Mouse (Mus musculus): ENCODE data around the gene Alppl2. TPM values are rescaled to one million over a fixed set of nuclear protein-coding genes. Genes with fewer than 3 reads are reported as not detected.

The Alppl2 gene
- polyA plus RNA-seq, 1 experiment from 2014 or later = not detected

GRCm38 (mm10) chr1:87108564-87108963, 18.8 kb upstream of the Alppl2 start:
- 64% methylated on average over 4 of the region's 4 CpGs for WGBS
- peak overlapping the region; percentile 83 for H3K27ac ChIP-seq (ENCODE audit: low read depth, low read length)
- TF ChIP-seq CTCF (IDR thresholded peaks at IDR 0.05; ENCODE audit: low read depth) = no peak
- no peak overlapping the region for H3K4me2 ChIP-seq (replicated peaks; ENCODE audit: low read depth)
- no peaks in the 10 kb centered on the region for H3K36me3 ChIP-seq (ENCODE audit: control insufficient read depth, insufficient read depth)
- no peaks in the 10 kb centered on the region for H3K9me3 ChIP-seq (ENCODE audit: control insufficient read depth)
- H3K4me3 ChIP-seq (ENCODE audit: low read depth, low read length) = no peak overlapping the region
- ATAC-seq = peak; percentile 84
- H3K9ac ChIP-seq (ENCODE audit: low read depth, low read length) = no peak overlapping the region
- no peaks in the 10 kb centered on the region for H3K4me1 ChIP-seq (replicated peaks; ENCODE audit: control insufficient read depth, insufficient read depth, low read length)
- H3K27me3 ChIP-seq (replicated peaks; ENCODE audit: control insufficient read depth, insufficient read depth, low read length) = no peaks in the 10 kb centered on the region

- H3K4me2 ChIP-seq (replicated peaks; ENCODE audit: low read depth) = no peak overlapping the region
- ATAC-seq = no peak
- no peak overlapping the region for H3K9ac ChIP-seq (ENCODE audit: low read depth, low read length)
- no peaks in the 10 kb centered on the region for H3K36me3 ChIP-seq (ENCODE audit: control insufficient read depth, insufficient read depth)
- no peak overlapping the region for H3K4me3 ChIP-seq (ENCODE audit: low read depth, low read length)
- H3K9me3 ChIP-seq (ENCODE audit: control insufficient read depth) = no peaks in the 10 kb centered on the region
- WGBS = 75% methylated on average over 8 of the region's 8 CpGs
- no peaks in the 10 kb centered on the region for H3K4me1 ChIP-seq (replicated peaks; ENCODE audit: control insufficient read depth, insufficient read depth, low read length)
- no peak overlapping the region for H3K27ac ChIP-seq (ENCODE audit: low read depth, low read length)
- H3K27me3 ChIP-seq (replicated peaks; ENCODE audit: control insufficient read depth, insufficient read depth, low read length) = no peaks in the 10 kb centered on the region
- no peak for TF ChIP-seq CTCF (IDR thresholded peaks at IDR 0.05; ENCODE audit: low read depth)
Measured at GRCm38 (mm10) chr1:87106536-87106935, 16.8 kb upstream of the Alppl2 start.

- ATAC-seq = no peak
- no peak overlapping the region for H3K9ac ChIP-seq (ENCODE audit: low read depth, low read length)
- no peaks in the 10 kb centered on the region for H3K9me3 ChIP-seq (ENCODE audit: control insufficient read depth)
- H3K27ac ChIP-seq (ENCODE audit: low read depth, low read length) = no peak overlapping the region
- H3K4me1 ChIP-seq (replicated peaks; ENCODE audit: control insufficient read depth, insufficient read depth, low read length) = no peaks in the 10 kb centered on the region
- TF ChIP-seq CTCF (IDR thresholded peaks at IDR 0.05; ENCODE audit: low read depth) = no peak
- no peak overlapping the region for H3K4me2 ChIP-seq (replicated peaks; ENCODE audit: low read depth)
- no peak overlapping the region for H3K4me3 ChIP-seq (ENCODE audit: low read depth, low read length)
- 93% methylated on average over 1 of the region's 1 CpGs for WGBS
- peaks cover 6% of the 10 kb centered on the region for H3K36me3 ChIP-seq (ENCODE audit: control insufficient read depth, insufficient read depth)
- no peaks in the 10 kb centered on the region for H3K27me3 ChIP-seq (replicated peaks; ENCODE audit: control insufficient read depth, insufficient read depth, low read length)
Measured at GRCm38 (mm10) chr1:87103936-87104335, 14.2 kb upstream of the Alppl2 start.

- H3K9me3 ChIP-seq (ENCODE audit: control insufficient read depth) = no peaks in the 10 kb centered on the region
- peak overlapping the region; percentile 11; the same call in 1 of the 2 replicates for H3K9ac ChIP-seq (ENCODE audit: low read depth, low read length)
- no peak overlapping the region for H3K4me3 ChIP-seq (ENCODE audit: low read depth, low read length)
- TF ChIP-seq CTCF (IDR thresholded peaks at IDR 0.05; ENCODE audit: low read depth) = no peak
- 50% methylated on average over 3 of the region's 3 CpGs for WGBS
- peak overlapping the region; percentile 92 for H3K27ac ChIP-seq (ENCODE audit: low read depth, low read length)
- H3K36me3 ChIP-seq (ENCODE audit: control insufficient read depth, insufficient read depth) = peaks cover 13% of the 10 kb centered on the region
- H3K4me1 ChIP-seq (replicated peaks; ENCODE audit: control insufficient read depth, insufficient read depth, low read length) = no peaks in the 10 kb centered on the region
- peak; percentile 64 for ATAC-seq
- H3K27me3 ChIP-seq (replicated peaks; ENCODE audit: control insufficient read depth, insufficient read depth, low read length) = no peaks in the 10 kb centered on the region
- peak overlapping the region; percentile 61 for H3K4me2 ChIP-seq (replicated peaks; ENCODE audit: low read depth)
Measured at GRCm38 (mm10) chr1:87102114-87102513, 12.4 kb upstream of the Alppl2 start.

DNA sequence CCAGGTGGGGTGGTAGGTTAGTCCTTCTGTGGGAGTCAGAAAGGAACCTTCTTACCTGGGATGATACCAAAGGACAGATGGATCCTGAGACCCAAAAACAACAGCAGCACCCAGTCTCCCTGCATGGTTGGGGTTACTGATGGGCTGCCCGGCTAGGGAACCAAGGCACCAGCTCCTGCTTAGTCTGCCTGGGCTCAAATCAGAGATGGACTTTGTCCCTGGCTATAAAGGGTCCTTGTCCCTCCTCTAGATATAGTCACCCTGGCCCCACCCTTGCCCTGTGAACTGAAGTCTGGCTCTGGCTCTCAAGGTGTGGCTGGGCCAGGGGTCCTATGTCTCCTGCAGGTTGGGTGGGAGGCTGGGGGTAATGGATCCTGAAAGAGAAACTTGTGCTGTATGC, 11.7 kb upstream of the Alppl2 start, which contains the start of gene Alpi:
Alpi (minus strand) TSS at position 196 of the 400 bp plus-strand sequence.
- Histone ChIP-seq H3K4me1 (replicated peaks; ENCODE audit: control insufficient read depth, insufficient read depth, low read length) (no peaks in the 10 kb centered on the region), H3K9me3 (ENCODE audit: control insufficient read depth) (no peaks in the 10 kb centered on the region), H3K27me3 (replicated peaks; ENCODE audit: control insufficient read depth, insufficient read depth, low read length) (no peaks in the 10 kb centered on the region), H3K27ac (ENCODE audit: low read depth, low read length) (peak within 1 kb of the TSS; percentile 92), H3K9ac (ENCODE audit: low read depth, low read length) (peak within 1 kb of the TSS; percentile 50), H3K4me3 (ENCODE audit: low read depth, low read length) (peak within 1 kb of the TSS; percentile 35), H3K4me2 (replicated peaks; ENCODE audit: low read depth) (peak within 1 kb of the TSS; percentile 61), H3K36me3 (ENCODE audit: control insufficient read depth, insufficient read depth) (peaks cover 13% of the 10 kb centered on the region)
- 48% methylated on average over 1 of the region's 1 CpGs for WGBS
- no peak for TF ChIP-seq CTCF (IDR thresholded peaks at IDR 0.05; ENCODE audit: low read depth)
- ATAC-seq = peak; percentile 78

DNA sequence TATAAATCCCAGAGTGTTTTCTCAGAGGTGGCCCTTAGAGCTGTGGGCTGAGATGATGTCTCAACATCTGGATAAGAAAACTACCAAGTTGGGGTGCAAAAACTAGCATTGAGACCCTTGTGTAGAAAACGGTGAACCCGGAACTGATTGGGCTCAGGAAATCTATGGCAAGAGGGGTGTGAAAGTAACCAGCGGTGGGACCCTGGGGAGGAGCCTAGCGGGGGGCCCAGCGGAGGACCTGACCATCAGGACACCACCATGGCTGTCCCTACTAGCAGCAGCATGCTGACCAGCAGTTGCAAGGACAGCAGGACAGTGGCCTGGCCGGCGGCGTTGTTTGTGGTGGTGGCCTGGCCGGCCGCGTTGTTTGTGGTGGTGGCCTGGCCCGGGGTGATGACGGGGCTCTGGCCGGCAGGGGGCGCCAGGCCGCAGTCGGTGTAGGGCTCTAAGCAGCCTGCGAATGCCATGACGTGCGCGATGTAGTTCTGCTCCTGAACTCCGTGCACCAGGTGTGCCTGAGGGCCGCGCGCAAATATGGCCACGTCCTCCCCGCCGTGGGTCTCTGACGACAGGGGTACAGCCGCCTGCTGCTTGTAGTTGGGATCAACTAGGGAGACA, 8.7 kb upstream of the Alppl2 start:
- Histone ChIP-seq H3K4me2 (replicated peaks; ENCODE audit: low read depth) (peak overlapping the region; percentile 61), H3K4me3 (ENCODE audit: low read depth, low read length) (no peak overlapping the region), H3K27me3 (replicated peaks; ENCODE audit: control insufficient read depth, insufficient read depth, low read length) (no peaks in the 10 kb centered on the region), H3K9me3 (ENCODE audit: control insufficient read depth) (no peaks in the 10 kb centered on the region), H3K27ac (ENCODE audit: low read depth, low read length) (no peak overlapping the region), H3K9ac (ENCODE audit: low read depth, low read length) (no peak overlapping the region), H3K4me1 (replicated peaks; ENCODE audit: control insufficient read depth, insufficient read depth, low read length) (no peaks in the 10 kb centered on the region), H3K36me3 (ENCODE audit: control insufficient read depth, insufficient read depth) (peaks cover 13% of the 10 kb centered on the region)
- peak; percentile 94 for TF ChIP-seq CTCF (IDR thresholded peaks at IDR 0.05; ENCODE audit: low read depth)
- peak; percentile 44 for ATAC-seq
- 21% methylated on average over 30 of the region's 30 CpGs for WGBS
